Mouse (Mus musculus) heart, embryonic 10.5 days (tissue): ENCODE data around the gene Stat5b. TPM values are rescaled to one million over a fixed set of nuclear protein-coding genes. Genes with fewer than 3 reads are reported as not detected.

Experiments used
- DNase-seq: peaks from one replicate; pipeline ENCODE4 v3.0.0-alpha.2; 2017; ENCODE audit warnings: low spot score
- H3K27ac ChIP-seq: fragments of 300-500 bp; sonication (generic); 2 replicates; pipeline ENCODE4 v1.5.1; 2016; ENCODE audit warnings: mild to moderate bottlenecking
- H3K27me3 ChIP-seq: fragments of 300-500 bp; sonication (generic); 2 replicates; pipeline ENCODE4 v1.6.1; 2016; ENCODE audit warnings: mild to moderate bottlenecking; ENCODE audit not compliant: poor library complexity, insufficient read depth, severe bottlenecking
- H3K36me3 ChIP-seq: fragments of 300-500 bp; sonication (generic); 2 replicates; pipeline ENCODE4 v1.6.1; 2016; ENCODE audit warnings: mild to moderate bottlenecking, moderate library complexity
- H3K4me1 ChIP-seq: fragments of 300-500 bp; sonication (generic); 2 replicates; pipeline ENCODE4 v1.6.1; 2016; ENCODE audit warnings: mild to moderate bottlenecking
- H3K4me3 ChIP-seq: fragments of 300-500 bp; sonication (generic); 2 replicates; pipeline ENCODE4 v1.5.1; 2016; ENCODE audit warnings: mild to moderate bottlenecking, moderate library complexity
- H3K9me3 ChIP-seq: fragments of 300-500 bp; sonication (generic); 2 replicates; pipeline ENCODE4 v1.6.1; 2016; ENCODE audit warnings: mild to moderate bottlenecking, moderate library complexity
- WGBS: fragments of 180-500 bp; shearing (Covaris S2); methylation state at CpG from one replicate; pipeline ENCODE4 v1.1.7; 2016; 5-methylcytosine and 5-hydroxymethylcytosine counted together
- polyA plus RNA-seq: library from polyadenylated mRNA; unstranded; fragments of >200 nt; fragmentation: Nextera tagmentation; extraction: Ambion mirVana; gene quantifications from 2 replicates; pipeline ENCODE4 v1.2.1, GENCODE M21; 2016

Gene Stat5b
- polyA plus RNA-seq, 1 experiment from 2014 or later = 25.7 TPM

- Histone ChIP-seq H3K4me3 (peak overlapping the region; percentile 72), H3K27me3 (peaks cover 87% of the 10 kb centered on the region), H3K4me1 (peaks cover 12% of the 10 kb centered on the region), H3K27ac (peak overlapping the region; percentile 87), H3K36me3 (no peaks in the 10 kb centered on the region), H3K9me3 (no peaks in the 10 kb centered on the region)
- DNase-seq = peak; percentile 94
- WGBS = 2% methylated on average over 55 of the region's 55 CpGs
Observed at GRCm38 (mm10) chr11:100860198-100861048, 9.9 kb upstream of the Stat5b start.

GRCm38 (mm10) chr11:100859579-100860075 lies 9.1 kb upstream of the Stat5b start:
- no peak for DNase-seq
- Histone ChIP-seq H3K4me1 (peaks cover 12% of the 10 kb centered on the region), H3K9me3 (no peaks in the 10 kb centered on the region), H3K27ac (peak overlapping the region; percentile 87), H3K27me3 (peaks cover 89% of the 10 kb centered on the region), H3K4me3 (peak overlapping the region; percentile 72), H3K36me3 (no peaks in the 10 kb centered on the region)
- WGBS = 40% methylated on average over 6 of the region's 6 CpGs

GRCm38 (mm10) chr11:100858935-100859578 lies 8.5 kb upstream of the Stat5b start, which contains the start of gene Stat5a:
Stat5a (plus strand) TSS chr11:100859351.
- Histone ChIP-seq H3K4me3 (peak within 1 kb of the TSS; percentile 72), H3K27me3 (peaks cover 92% of the 10 kb centered on the region)
- no peak for DNase-seq

DNA sequence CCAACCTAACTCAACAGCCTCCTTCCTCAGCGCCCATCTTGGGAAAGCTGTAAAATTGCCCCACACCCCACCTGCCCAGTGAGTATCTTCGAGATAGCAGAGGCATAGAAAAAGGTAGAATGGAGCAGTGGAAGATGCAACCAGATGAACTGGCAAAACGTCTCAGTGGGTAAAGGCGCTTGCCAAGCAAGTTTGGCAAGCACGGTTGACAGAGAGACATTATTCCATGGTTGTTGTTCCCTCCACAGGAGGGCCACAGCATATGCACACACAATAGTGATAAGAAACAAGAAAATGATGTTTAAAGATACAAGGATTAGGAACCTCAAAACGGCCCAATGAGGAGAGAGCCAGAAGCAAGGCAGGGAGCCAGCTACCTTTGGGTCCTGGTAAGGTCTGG lies 7.4 kb upstream of the Stat5b start:
- H3K4me3 ChIP-seq = no peak overlapping the region
- H3K36me3 ChIP-seq = no peaks in the 10 kb centered on the region
- H3K4me1 ChIP-seq = peaks cover 17% of the 10 kb centered on the region
- H3K9me3 ChIP-seq = no peaks in the 10 kb centered on the region
- H3K27me3 ChIP-seq = peaks cover 93% of the 10 kb centered on the region
- WGBS = 69% methylated on average over 6 of the region's 6 CpGs
- no peak for DNase-seq
- H3K27ac ChIP-seq = no peak overlapping the region

More at GRCm38 (mm10) chr11:100858935-100859578, 8.5 kb upstream of the Stat5b start, which contains the start of gene Stat5a:
- Histone ChIP-seq H3K36me3 (no peaks in the 10 kb centered on the region), H3K27ac (peak within 1 kb of the TSS; percentile 87), H3K9me3 (no peaks in the 10 kb centered on the region), H3K4me1 (peaks cover 17% of the 10 kb centered on the region)
- WGBS = 53% methylated on average over 9 of the region's 9 CpGs

GRCm38 (mm10) chr11:100855178-100855577 lies 4.7 kb upstream of the Stat5b start:
- Histone ChIP-seq H3K4me1 (peaks cover 19% of the 10 kb centered on the region), H3K4me3 (no peak overlapping the region), H3K27me3 (peaks cover 83% of the 10 kb centered on the region), H3K27ac (no peak overlapping the region), H3K9me3 (no peaks in the 10 kb centered on the region), H3K36me3 (no peaks in the 10 kb centered on the region)
- no peak for DNase-seq
- WGBS = 83% methylated on average over 4 of the region's 4 CpGs

GRCm38 (mm10) chr11:100854268-100854667 lies 3.7 kb upstream of the Stat5b start:
- H3K4me3 ChIP-seq = no peak overlapping the region
- 0 out of 2 replicates have a peak overlapping the region, but pooled peaks have one; percentile 10 for H3K27ac ChIP-seq
- 48% methylated on average over 4 of the region's 4 CpGs for WGBS
- DNase-seq = no peak
- no peaks in the 10 kb centered on the region for H3K9me3 ChIP-seq
- H3K36me3 ChIP-seq = no peaks in the 10 kb centered on the region
- H3K27me3 ChIP-seq = peaks cover 77% of the 10 kb centered on the region
- peaks cover 25% of the 10 kb centered on the region for H3K4me1 ChIP-seq

GRCm38 (mm10) chr11:100853018-100853417 lies 2.5 kb upstream of the Stat5b start:
- Histone ChIP-seq H3K36me3 (no peaks in the 10 kb centered on the region), H3K9me3 (no peaks in the 10 kb centered on the region), H3K4me3 (no peak overlapping the region), H3K27me3 (peaks cover 65% of the 10 kb centered on the region), H3K27ac (no peak overlapping the region), H3K4me1 (peaks cover 33% of the 10 kb centered on the region)
- WGBS = 75% methylated on average over 5 of the region's 5 CpGs
- DNase-seq = no peak

DNA sequence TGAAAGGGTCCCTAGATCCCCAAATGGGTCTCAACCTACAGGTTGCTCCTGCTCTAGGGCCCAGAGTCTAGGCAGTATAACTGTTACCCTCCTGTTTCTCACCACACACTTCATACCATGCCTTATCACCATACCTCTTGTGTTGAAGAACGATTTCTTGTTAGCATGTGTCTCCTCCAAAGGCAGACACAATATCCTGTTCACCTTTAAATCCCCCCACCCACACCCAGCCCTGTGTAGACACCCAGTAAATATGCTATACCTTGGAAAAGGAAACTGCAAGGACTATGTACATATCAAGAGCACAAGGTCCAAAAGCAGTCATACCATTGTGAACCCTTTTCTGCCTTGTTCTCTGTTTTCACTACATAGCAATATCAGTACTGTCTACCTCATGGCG lies 1.6 kb upstream of the Stat5b start:
- Histone ChIP-seq H3K36me3 (no peaks in the 10 kb centered on the region), H3K4me1 (peaks cover 33% of the 10 kb centered on the region), H3K27me3 (peaks cover 57% of the 10 kb centered on the region), H3K27ac (no peak overlapping the region), H3K9me3 (no peaks in the 10 kb centered on the region), H3K4me3 (no peak overlapping the region)
- DNase-seq = no peak
- 85% methylated on average over 2 of the region's 2 CpGs for WGBS

GRCm38 (mm10) chr11:100850778-100851528 lies 429 bp upstream of the Stat5b start:
- H3K4me1 ChIP-seq = peaks cover 33% of the 10 kb centered on the region
- 1% methylated on average over 33 of the region's 33 CpGs for WGBS
- peak overlapping the region; percentile 99 for H3K27ac ChIP-seq
- H3K36me3 ChIP-seq = no peaks in the 10 kb centered on the region
- peak overlapping the region; percentile 99 for H3K4me3 ChIP-seq
- H3K9me3 ChIP-seq = no peaks in the 10 kb centered on the region
- DNase-seq = no peak
- peaks cover 46% of the 10 kb centered on the region for H3K27me3 ChIP-seq

- Histone ChIP-seq H3K27me3 (peaks cover 32% of the 10 kb centered on the region), H3K4me3 (peak overlapping the region; percentile 99), H3K36me3 (no peaks in the 10 kb centered on the region), H3K27ac (peak overlapping the region; percentile 99), H3K9me3 (no peaks in the 10 kb centered on the region), H3K4me1 (peaks cover 36% of the 10 kb centered on the region)
- under 1% methylated on average over 13 of the region's 13 CpGs for WGBS
- DNase-seq = no peak
Observed at GRCm38 (mm10) chr11:100849456-100850037, 977 bp downstream of the Stat5b start.

- H3K27me3 ChIP-seq = peaks cover 26% of the 10 kb centered on the region
- H3K27ac ChIP-seq = peak overlapping the region; percentile 99; the same call in 1 of the 2 replicates
- no peaks in the 10 kb centered on the region for H3K9me3 ChIP-seq
- peak overlapping the region; percentile 99 for H3K4me3 ChIP-seq
- no peaks in the 10 kb centered on the region for H3K36me3 ChIP-seq
- no peak for DNase-seq
- peaks cover 31% of the 10 kb centered on the region for H3K4me1 ChIP-seq
- 59% methylated on average over 6 of the region's 6 CpGs for WGBS
Observed at GRCm38 (mm10) chr11:100848789-100849379, 1.6 kb downstream of the Stat5b start.

DNA sequence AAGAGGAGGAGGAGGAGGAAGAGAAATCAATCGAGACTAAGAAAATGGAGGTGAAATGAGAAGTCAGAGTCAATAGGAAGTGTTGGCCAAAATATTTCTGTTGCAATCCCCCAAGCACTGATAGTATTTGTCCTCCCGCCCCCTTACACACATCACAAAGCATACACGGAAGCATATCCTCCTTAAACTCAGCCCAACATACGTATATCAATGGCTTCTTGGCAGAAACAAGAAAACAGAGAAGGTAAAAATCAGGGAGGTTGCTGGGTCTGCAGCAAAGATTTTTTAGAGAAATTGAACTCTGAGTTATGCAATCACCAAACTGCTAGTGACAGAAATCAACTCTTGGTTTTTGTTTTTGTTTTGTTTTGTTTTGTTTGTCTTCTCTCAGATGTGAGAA lies 2.4 kb downstream of the Stat5b start:
- DNase-seq = no peak
- H3K9me3 ChIP-seq = no peaks in the 10 kb centered on the region
- H3K4me3 ChIP-seq = no peak overlapping the region
- H3K27ac ChIP-seq = no peak overlapping the region
- peaks cover 31% of the 10 kb centered on the region for H3K4me1 ChIP-seq
- 65% methylated on average over 4 of the region's 4 CpGs for WGBS
- H3K36me3 ChIP-seq = no peaks in the 10 kb centered on the region
- peaks cover 18% of the 10 kb centered on the region for H3K27me3 ChIP-seq
